Mouse (Mus musculus) neural tube, embryonic 13.5 days (tissue): ENCODE results near the gene Kansl1. TPM values are rescaled to one million over a fixed set of nuclear protein-coding genes. Genes with fewer than 3 reads are reported as not detected.

Experiments
- ATAC-seq: fragments of 200-750 bp; cut with Nextera tagmentation; 2 replicates; pipeline ENCODE4 v1.8.0; 2017; ENCODE audit warnings: low read depth, mild to moderate bottlenecking, moderate TSS enrichment, moderate library complexity
- H3K27ac ChIP-seq: fragments of 300-500 bp; sonication (generic); replicated peaks from 2 replicates; pipeline ENCODE4 v1.5.1; 2015; ENCODE audit warnings: moderate library complexity, mild to moderate bottlenecking, inconsistent platforms
- H3K27me3 ChIP-seq: fragments of 300-500 bp; sonication (generic); 2 replicates; pipeline ENCODE4 v1.6.1; 2015; ENCODE audit warnings: mild to moderate bottlenecking, inconsistent platforms
- H3K36me3 ChIP-seq: fragments of 300-500 bp; sonication (generic); 2 replicates; pipeline ENCODE4 v1.6.1; 2015; ENCODE audit warnings: mild to moderate bottlenecking, inconsistent platforms
- H3K4me1 ChIP-seq: fragments of 300-500 bp; sonication (generic); replicated peaks from 2 replicates; pipeline ENCODE4 v1.6.1; 2015; ENCODE audit warnings: inconsistent platforms
- H3K4me2 ChIP-seq: fragments of 300-500 bp; sonication (generic); 2 replicates; pipeline ENCODE4 v1.6.1; 2015; ENCODE audit warnings: inconsistent platforms, mild to moderate bottlenecking, moderate library complexity
- H3K4me3 ChIP-seq: fragments of 300-500 bp; sonication (generic); 2 replicates; pipeline ENCODE4 v1.5.1; 2015; ENCODE audit warnings: mild to moderate bottlenecking, inconsistent platforms
- H3K9ac ChIP-seq: fragments of 300-500 bp; sonication (generic); 2 replicates; pipeline ENCODE4 v1.6.1; 2015; ENCODE audit warnings: moderate library complexity, mild to moderate bottlenecking, inconsistent platforms
- H3K9me3 ChIP-seq: fragments of 300-500 bp; sonication (generic); 2 replicates; pipeline ENCODE4 v1.6.1; 2016; ENCODE audit warnings: inconsistent platforms
- WGBS: fragments of 180-500 bp; shearing (Covaris S2); methylation state at CpG from one replicate; pipeline ENCODE4 v1.1.7; 2015; 5-methylcytosine and 5-hydroxymethylcytosine counted together
- polyA plus RNA-seq: library from polyadenylated mRNA; unstranded; fragments of >200 nt; fragmentation: Nextera tagmentation; extraction: Ambion mirVana; gene quantifications from 2 replicates; pipeline ENCODE4 v1.2.1, GENCODE M21; 2015

Gene Kansl1
- polyA plus RNA-seq, 1 experiment from 2014 or later = 28.9 TPM

DNA sequence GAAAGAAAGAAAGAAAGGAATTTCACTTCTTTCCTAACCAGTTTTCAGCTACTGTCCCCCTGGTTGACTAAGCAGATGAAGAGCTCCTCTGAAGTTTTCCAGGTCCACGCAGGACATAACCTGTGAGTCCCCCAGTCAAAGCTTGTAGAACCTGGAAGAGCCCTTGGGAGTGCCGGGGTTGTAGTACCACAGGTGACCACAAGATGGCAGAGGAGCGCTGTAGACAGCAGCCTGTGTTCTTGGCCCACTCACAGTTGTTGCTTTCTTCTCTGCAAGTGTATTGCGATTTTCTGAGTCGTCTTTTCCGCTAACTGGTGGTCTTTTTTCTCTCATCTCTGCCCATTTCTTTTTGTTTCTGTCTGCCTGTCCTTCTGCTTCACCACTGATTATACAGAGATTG lies 153.0 kb downstream of the Kansl1 start:
- Histone ChIP-seq H3K4me2 (no peak overlapping the region), H3K4me3 (no peak overlapping the region), H3K9ac (no peak overlapping the region), H3K27ac (no peak overlapping the region), H3K27me3 (no peaks in the 10 kb centered on the region), H3K4me1 (peaks cover 25% of the 10 kb centered on the region), H3K9me3 (no peaks in the 10 kb centered on the region), H3K36me3 (peaks cover 54% of the 10 kb centered on the region)
- ATAC-seq = no peak
- WGBS = 7% methylated on average over 6 of the region's 6 CpGs

DNA sequence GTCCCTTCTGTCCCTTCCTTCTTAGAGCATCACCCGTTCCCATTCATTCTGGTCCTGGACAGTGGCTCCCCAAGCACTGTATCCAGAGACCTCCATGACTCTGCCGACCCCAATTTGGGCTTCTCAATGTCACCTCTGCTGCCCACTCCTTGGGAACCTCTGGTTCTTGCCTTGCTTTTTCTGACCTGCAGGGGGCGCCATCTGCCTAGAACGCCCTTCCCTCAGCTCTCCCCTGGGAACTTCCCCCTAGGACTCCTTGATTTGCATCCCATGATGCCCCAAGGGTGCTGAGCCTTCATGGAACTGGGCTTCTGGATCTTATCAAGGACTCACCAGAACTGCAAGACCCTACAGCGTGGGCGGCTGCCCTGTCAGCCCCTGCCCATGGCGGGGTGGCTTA lies 157.0 kb downstream of the Kansl1 start:
- no peak overlapping the region for H3K4me3 ChIP-seq
- H3K4me1 ChIP-seq = no peaks in the 10 kb centered on the region
- WGBS = 73% methylated on average over 7 of the region's 7 CpGs
- H3K9me3 ChIP-seq = no peaks in the 10 kb centered on the region
- no peak overlapping the region for H3K9ac ChIP-seq
- peaks cover 62% of the 10 kb centered on the region for H3K36me3 ChIP-seq
- 0 out of 2 replicates have a peak, but pooled peaks cover 7% of the 10 kb centered on the region for H3K27me3 ChIP-seq
- no peak overlapping the region for H3K4me2 ChIP-seq
- H3K27ac ChIP-seq = no peak overlapping the region
- ATAC-seq = no peak

DNA sequence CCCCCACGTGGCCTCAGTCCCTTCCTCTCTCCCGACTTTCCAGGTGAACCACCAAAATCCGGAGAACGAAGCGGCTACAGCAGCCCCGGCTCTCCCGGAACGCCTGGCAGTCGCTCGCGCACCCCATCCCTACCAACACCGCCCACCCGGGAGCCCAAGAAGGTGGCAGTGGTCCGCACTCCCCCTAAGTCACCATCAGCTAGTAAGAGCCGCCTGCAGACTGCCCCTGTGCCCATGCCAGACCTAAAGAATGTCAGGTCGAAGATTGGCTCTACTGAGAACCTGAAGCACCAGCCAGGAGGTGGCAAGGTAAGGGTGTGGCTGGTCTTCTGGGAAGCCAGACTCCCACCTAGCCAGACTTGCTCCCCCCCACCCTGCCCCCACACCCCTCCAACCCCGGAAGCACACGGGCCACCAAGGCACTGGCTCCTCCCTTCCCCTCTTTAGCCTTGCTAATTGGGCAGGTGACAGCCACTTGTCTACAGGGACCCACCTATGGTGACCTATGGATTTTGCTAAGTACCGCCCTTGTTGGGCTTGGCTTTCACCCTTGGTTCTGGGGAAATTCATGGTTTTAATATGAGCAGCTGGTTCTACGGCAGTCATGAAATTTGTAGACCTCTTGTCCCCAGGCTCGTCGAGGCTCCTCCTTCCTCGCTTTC lies 158.3 kb downstream of the Kansl1 start:
- Histone ChIP-seq H3K4me2 (no peak overlapping the region), H3K9ac (no peak overlapping the region), H3K4me3 (no peak overlapping the region), H3K4me1 (no peaks in the 10 kb centered on the region), H3K27ac (no peak overlapping the region), H3K9me3 (no peaks in the 10 kb centered on the region), H3K36me3 (peaks cover 69% of the 10 kb centered on the region), H3K27me3 (0 out of 2 replicates have a peak, but pooled peaks cover 7% of the 10 kb centered on the region)
- 21% methylated on average over 23 of the region's 23 CpGs for WGBS
- no peak for ATAC-seq

DNA sequence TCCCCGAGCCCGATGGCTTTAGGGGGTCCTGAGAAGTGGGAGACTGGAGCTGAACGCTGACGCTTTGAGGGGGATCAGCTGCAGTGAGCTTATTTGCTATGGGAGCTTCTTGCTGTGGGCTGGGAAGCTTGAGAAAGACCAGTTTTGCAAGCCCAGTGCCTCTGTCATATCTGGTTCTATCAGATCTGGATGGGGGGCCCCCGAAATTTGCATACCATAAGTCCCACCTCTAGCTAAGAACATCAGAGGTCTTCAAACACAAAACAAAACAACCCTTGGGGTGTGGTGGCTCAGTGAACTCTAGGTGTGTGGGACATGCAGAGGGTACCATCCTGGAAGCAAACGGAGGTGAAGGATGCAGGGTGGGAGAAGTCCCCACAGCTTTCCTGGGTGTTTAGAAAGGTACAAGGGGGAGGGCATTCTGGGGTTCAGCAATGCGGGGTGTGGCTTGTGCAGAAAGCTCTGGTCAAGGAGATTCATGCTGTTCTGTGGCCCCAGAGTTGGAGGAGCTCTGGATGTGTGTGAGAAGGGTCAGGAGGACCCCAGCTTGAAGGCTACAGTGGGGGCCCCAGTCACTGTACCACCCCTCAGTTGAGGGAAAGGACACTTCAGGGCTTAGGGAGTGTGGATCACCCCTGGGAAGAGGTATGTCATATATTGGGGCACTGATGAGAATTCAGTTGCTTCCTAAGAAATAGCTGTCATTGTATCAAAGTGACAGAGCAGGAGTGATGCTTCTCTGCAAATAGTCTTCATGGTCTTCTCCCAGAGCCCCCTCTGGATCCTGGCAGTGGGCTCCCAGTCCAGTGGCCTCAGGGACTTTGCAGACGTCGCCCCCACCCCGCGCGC lies 159.1 kb downstream of the Kansl1 start:
- no peaks in the 10 kb centered on the region for H3K4me1 ChIP-seq
- no peak overlapping the region for H3K4me3 ChIP-seq
- peaks cover 76% of the 10 kb centered on the region for H3K36me3 ChIP-seq
- no peaks in the 10 kb centered on the region for H3K9me3 ChIP-seq
- WGBS = 41% methylated on average over 12 of the region's 12 CpGs
- no peak overlapping the region for H3K27ac ChIP-seq
- H3K4me2 ChIP-seq = no peak overlapping the region
- no peak overlapping the region for H3K9ac ChIP-seq
- H3K27me3 ChIP-seq = 0 out of 2 replicates have a peak, but pooled peaks cover 7% of the 10 kb centered on the region
- ATAC-seq = no peak

DNA sequence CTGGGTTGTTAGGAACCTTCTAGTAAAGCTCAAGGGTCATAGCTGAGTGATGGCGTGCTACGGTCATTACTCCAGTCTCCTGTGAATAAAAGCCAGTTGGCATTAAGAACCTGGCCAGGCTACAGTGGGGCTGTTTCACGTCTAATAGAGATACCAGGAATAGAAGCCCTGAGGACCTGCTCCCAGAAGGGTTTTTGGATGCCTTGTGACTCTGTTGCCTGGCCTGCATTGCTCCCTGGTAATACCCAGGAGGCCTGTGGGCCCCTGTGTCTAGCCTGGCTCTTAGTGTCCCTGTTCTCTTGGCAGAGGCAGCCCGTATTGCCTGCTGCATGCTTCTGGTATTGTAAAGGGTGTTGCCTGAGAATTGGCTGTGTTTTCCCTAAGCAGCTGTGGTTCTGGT lies 161.5 kb downstream of the Kansl1 start:
- Histone ChIP-seq H3K27me3 (0 out of 2 replicates have a peak, but pooled peaks cover 7% of the 10 kb centered on the region), H3K4me2 (no peak overlapping the region), H3K9ac (no peak overlapping the region), H3K4me1 (no peaks in the 10 kb centered on the region), H3K4me3 (no peak overlapping the region), H3K9me3 (no peaks in the 10 kb centered on the region), H3K27ac (no peak overlapping the region), H3K36me3 (peaks cover 69% of the 10 kb centered on the region)
- no peak for ATAC-seq
- WGBS = 74% methylated on average over 4 of the region's 4 CpGs

DNA sequence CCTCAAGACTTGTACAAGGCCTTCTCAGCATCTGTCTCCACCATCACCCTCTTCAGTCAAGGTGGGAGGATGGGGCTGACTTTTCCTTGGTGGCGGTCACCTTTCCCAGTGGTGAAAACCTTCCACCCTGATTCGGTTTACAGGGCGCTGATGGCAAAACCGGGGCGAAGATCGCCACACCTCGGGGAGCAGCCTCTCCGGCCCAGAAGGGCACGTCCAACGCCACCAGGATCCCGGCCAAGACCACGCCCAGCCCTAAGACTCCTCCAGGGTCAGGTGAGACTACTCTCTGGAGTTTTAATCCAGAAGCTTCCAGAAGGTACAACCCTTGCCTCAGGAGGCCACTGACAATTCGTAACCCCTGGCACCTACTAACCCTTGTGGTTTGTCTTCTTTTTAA lies 162.2 kb downstream of the Kansl1 start:
- WGBS = 92% methylated on average over 13 of the region's 13 CpGs
- Histone ChIP-seq H3K4me3 (no peak overlapping the region), H3K9me3 (no peaks in the 10 kb centered on the region), H3K36me3 (peaks cover 63% of the 10 kb centered on the region), H3K9ac (no peak overlapping the region), H3K4me1 (no peaks in the 10 kb centered on the region), H3K27me3 (0 out of 2 replicates have a peak, but pooled peaks cover 7% of the 10 kb centered on the region), H3K4me2 (no peak overlapping the region), H3K27ac (no peak overlapping the region)
- ATAC-seq = no peak

DNA sequence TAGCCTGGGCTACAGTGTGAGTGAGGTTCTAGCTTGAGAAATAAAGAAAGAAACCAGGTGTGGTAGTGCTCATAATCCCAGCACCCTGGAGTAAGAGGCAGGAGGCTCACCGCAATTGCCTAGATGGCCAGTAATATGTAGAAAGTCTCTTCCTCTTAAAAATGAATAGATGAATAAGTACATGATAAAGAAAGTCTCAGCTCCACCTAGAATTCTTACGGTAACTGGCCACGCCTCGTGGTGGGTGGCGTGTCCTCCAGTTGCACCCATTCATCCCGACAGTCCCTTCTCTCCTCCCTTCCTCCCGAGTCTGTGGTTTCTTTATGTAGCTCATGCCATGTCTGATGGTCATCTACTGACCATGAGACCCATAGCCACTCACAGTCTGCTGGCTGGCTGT lies 162.9 kb downstream of the Kansl1 start:
- H3K36me3 ChIP-seq = peaks cover 55% of the 10 kb centered on the region
- WGBS = 87% methylated on average over 7 of the region's 7 CpGs
- ATAC-seq = no peak

DNA sequence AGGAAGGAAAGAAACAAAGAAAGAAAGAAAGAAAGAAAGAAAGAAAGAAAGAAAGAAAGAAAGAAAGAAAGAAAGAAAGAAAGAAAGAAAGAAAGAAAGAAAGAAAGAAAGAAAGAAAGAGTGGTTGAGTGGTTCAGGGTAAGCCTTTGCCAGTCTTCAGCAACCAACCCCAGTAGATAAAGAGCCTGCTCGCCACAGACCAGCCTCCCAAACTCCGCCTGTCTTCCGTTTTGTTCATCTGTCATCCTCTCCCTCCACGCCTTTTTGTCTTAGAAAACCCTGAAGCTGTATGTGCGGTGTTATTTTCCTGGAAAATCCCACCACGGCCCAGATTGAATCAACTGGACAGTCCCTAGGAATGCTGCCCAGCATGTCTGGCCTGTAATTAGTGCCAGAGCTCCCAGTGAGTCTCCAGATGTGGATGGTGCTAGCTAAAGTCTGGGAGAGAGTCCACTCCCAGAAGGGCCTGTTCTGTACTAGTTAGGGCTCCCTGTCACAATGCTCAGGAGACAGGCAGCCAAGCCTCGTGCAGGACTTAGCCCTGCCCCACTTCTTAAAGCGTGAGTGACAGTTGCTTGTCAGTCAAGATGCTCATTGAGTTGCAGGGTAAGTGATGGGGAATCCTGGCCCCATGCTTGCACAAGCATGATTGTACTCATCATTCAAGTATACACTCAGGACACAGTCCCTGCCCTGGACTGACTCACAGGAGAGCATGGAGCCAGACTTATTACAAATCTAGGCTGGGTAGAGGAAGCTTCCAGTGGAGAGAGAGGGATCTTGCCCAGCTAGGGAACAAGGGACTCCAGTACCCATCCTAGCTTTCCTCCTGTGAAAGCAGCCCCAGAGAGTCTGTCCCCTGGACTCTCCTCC lies 165.3 kb downstream of the Kansl1 start:
- Histone ChIP-seq H3K27ac (no peak overlapping the region), H3K9ac (no peak overlapping the region), H3K4me2 (no peak overlapping the region), H3K27me3 (no peaks in the 10 kb centered on the region), H3K36me3 (peaks cover 59% of the 10 kb centered on the region), H3K4me3 (no peak overlapping the region), H3K4me1 (no peaks in the 10 kb centered on the region), H3K9me3 (no peaks in the 10 kb centered on the region)
- ATAC-seq = no peak
- 67% methylated on average over 8 of the region's 8 CpGs for WGBS

More for the DNA sequence above, 162.9 kb downstream of the Kansl1 start:
- Histone ChIP-seq H3K4me2 (no peak overlapping the region), H3K4me1 (no peaks in the 10 kb centered on the region), H3K27ac (no peak overlapping the region), H3K4me3 (no peak overlapping the region), H3K27me3 (0 out of 2 replicates have a peak, but pooled peaks cover 7% of the 10 kb centered on the region), H3K9me3 (no peaks in the 10 kb centered on the region), H3K9ac (no peak overlapping the region)

DNA sequence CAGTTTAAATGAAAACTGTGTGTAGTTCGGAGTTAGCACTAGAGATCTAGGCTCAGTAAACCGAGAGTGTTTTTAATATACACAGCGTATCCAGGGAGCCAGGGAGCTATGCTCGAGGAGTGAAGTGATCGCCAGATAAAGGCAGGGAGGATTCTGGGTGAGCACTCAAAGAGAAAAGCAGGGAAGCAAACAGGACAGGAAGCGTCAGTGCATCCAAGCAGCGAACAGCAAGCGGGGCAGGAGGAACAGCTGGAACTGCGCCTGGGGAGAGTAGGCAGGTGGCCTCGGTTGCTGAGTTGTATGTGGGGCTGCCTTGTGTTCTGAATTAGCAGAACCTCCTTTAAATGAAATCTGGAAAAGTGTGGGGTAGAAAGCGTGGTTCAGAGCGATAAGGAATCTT lies 166.0 kb downstream of the Kansl1 start:
- WGBS = 58% methylated on average over 12 of the region's 12 CpGs
- Histone ChIP-seq H3K27ac (no peak overlapping the region), H3K9ac (no peak overlapping the region), H3K4me2 (no peak overlapping the region), H3K4me3 (no peak overlapping the region), H3K36me3 (peaks cover 52% of the 10 kb centered on the region), H3K9me3 (no peaks in the 10 kb centered on the region), H3K4me1 (no peaks in the 10 kb centered on the region), H3K27me3 (no peaks in the 10 kb centered on the region)
- ATAC-seq = no peak

DNA sequence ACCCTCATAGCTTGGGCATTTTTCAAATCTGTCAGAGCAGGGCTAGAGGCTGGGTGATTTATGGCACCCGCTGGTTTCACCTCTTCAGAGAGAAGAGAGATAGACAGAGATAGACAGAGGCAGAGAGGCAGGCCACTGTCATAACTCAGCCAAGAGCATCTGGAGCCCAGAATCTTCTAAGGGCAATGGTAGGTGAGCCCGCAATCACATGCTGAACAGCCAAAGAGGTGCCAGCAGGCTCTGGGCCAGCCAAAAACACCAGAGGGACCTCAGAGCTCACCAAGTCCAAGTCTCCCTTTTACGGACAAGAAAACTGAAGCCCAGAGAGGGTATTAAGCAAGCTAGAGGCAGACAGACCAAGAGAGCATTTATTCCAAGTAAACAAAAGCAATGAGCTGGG lies 171.0 kb downstream of the Kansl1 start:
- no peaks in the 10 kb centered on the region for H3K9me3 ChIP-seq
- H3K4me2 ChIP-seq = no peak overlapping the region
- H3K4me1 ChIP-seq = peaks cover 7% of the 10 kb centered on the region; the same call in 1 of the 2 replicates
- peaks cover 50% of the 10 kb centered on the region for H3K36me3 ChIP-seq
- 0 out of 2 replicates have a peak overlapping the region, but pooled peaks have one; percentile 0 for H3K27ac ChIP-seq
- 91% methylated on average over 3 of the region's 3 CpGs for WGBS
- no peak overlapping the region for H3K9ac ChIP-seq
- no peak for ATAC-seq
- H3K4me3 ChIP-seq = no peak overlapping the region
- no peaks in the 10 kb centered on the region for H3K27me3 ChIP-seq

DNA sequence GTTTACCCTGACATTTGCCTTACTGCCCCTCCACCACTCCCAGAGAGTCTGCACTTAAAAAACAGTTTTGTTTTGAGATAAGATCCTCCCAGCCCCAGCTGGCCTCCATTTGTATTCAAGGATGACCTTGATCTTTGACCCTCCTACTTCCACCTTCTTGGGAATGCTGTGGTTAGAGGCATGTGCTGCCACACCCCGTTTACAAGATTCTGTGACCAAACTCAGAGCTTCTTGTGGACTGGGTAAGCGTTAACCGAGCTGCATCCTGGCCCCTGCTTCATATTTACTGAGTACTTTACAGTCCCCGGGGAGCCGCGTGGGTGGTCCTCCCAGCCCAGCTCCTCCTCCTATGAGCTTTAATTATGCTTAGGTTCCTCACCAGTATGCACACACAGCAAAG lies 173.0 kb downstream of the Kansl1 start:
- Histone ChIP-seq H3K27ac (0 out of 2 replicates have a peak overlapping the region, but pooled peaks have one; percentile 5), H3K27me3 (no peaks in the 10 kb centered on the region), H3K4me3 (no peak overlapping the region), H3K4me1 (peaks cover 7% of the 10 kb centered on the region; the same call in 1 of the 2 replicates), H3K4me2 (no peak overlapping the region), H3K36me3 (peaks cover 64% of the 10 kb centered on the region), H3K9ac (no peak overlapping the region), H3K9me3 (no peaks in the 10 kb centered on the region)
- no peak for ATAC-seq
- 36% methylated on average over 6 of the region's 6 CpGs for WGBS
